Comparison of ENCODE assay signal across 9 mouse cellular contexts in the genomic region with DNA sequence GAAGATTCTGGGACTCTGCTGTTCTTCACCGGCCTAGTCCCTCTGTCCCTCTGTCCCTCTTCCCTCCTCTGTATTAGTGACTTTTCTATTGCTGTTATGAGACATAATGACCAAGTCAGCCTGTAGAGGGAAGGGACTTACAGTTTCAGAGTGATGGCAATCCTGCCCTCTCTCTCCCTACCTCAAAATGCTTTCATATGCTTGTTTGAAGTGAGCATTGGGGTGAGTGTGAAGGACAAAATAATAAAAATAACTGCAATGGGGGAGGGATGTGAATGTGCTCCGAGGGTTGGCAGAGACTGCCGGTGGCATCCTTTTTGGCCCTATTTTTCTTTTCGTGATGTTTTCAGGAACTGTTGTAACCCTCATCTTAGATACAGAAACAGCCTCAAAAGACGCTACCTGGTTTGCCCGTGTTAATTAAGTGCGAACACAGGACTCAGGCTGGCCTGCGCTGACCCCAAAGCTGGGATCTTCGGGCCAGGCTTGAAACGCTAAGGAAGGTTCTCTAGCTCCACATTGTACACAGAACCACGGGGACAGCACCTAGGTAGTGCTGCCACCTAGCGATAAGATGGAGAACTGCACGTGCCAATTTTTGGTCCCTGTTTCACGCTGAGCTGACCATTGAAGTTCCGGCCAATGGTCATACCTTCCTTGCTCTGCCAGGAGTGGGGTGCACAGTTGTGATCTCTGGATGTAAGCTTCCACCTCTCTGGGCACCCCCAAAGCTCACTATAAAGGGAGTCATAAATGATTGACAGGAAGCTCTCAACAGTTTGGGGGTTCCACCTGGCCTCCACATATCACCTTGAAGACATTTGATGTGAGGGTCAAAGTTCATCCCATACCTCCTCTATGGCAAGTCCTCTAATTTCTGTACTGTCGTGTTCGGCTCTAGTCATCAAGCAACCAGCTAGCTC. TPM values are rescaled to one million over a fixed set of nuclear protein-coding genes. Genes with fewer than 3 reads are reported as not detected.
A peak's percentile ranks its signal among the peaks of the same experiment; 100 is the strongest.
DNase-seq lines count a peak whose midpoint lies in the region; ATAC-seq and TF ChIP-seq lines count a peak whose summit lies in the region.
"Had no signal": no experiment of that assay in that cellular context is flagged by ENCODE, and none has a peak within 500 bp of the region (broad histone marks: within the 10 kb centered on the region; RNA-seq: fewer than 3 reads in every experiment).

No protein-coding gene starts in this region.

- no peak overlapping the region for H3K4me2 ChIP-seq in kidney, postnatal 0 days (ENCODE audit: low read length)
- no peak overlapping the region for H3K4me2 ChIP-seq in lung, postnatal 0 days (replicated peaks; ENCODE audit: low read depth, low read length)
- H3K4me2 ChIP-seq: hindbrain, embryonic 15.5 days; stomach, embryonic 15.5 days had no signal

- no peaks in the 10 kb centered on the region for H3K4me1 ChIP-seq in kidney, postnatal 0 days (replicated peaks; ENCODE audit: insufficient read depth, low read length)
- no peaks in the 10 kb centered on the region for H3K4me1 ChIP-seq in lung, postnatal 0 days (ENCODE audit: insufficient read depth, low read depth, low read length)
- H3K4me1 ChIP-seq: hindbrain, embryonic 15.5 days; stomach, embryonic 15.5 days had no signal

- no peak overlapping the region for H3K9ac ChIP-seq in kidney, postnatal 0 days (ENCODE audit: low read depth, low read length)
- H3K9ac ChIP-seq in lung, postnatal 0 days (replicated peaks; ENCODE audit: low read depth), result no peak overlapping the region
- H3K9ac ChIP-seq: hindbrain, embryonic 15.5 days; stomach, embryonic 15.5 days had no signal

- peak; percentile 75 for DNase-seq in CD4-positive, CD25-positive, alpha-beta regulatory T cell, adult 2 months (ENCODE audit: low read depth, low spot score)
- peak; percentile 55 for DNase-seq in MN1 (ENCODE audit: low spot score)
- peak; percentile 52 for DNase-seq in cerebellum, adult 8-10 months
- DNase-seq in gastrocnemius, postnatal 10 days, result peak; percentile 72
- peak; percentile 77 for DNase-seq in kidney, postnatal 0 days (ENCODE audit: low spot score)
- peak; percentile 77 for DNase-seq in lung, postnatal 0 days (ENCODE audit: low spot score)
- DNase-seq in right cerebral cortex, postnatal 10 days (ENCODE audit: low spot score in 2 of 2), result peak; percentile 46 to 59

- no peaks in the 10 kb centered on the region for H3K27me3 ChIP-seq in kidney, postnatal 0 days (ENCODE audit: insufficient read depth, low read length)
- no peaks in the 10 kb centered on the region for H3K27me3 ChIP-seq in lung, postnatal 0 days (replicated peaks; ENCODE audit: insufficient read depth, low read length)
- H3K27me3 ChIP-seq: hindbrain, embryonic 15.5 days; stomach, embryonic 15.5 days had no signal

- no peaks in the 10 kb centered on the region for H3K36me3 ChIP-seq in kidney, postnatal 0 days (ENCODE audit: insufficient read depth, low read length)
- H3K36me3 ChIP-seq in lung, postnatal 0 days (ENCODE audit: insufficient read depth, low read length), result no peaks in the 10 kb centered on the region
- H3K36me3 ChIP-seq: hindbrain, embryonic 15.5 days; stomach, embryonic 15.5 days had no signal

- peak; percentile 98 for TF ChIP-seq CTCF in kidney, postnatal 0 days (IDR thresholded peaks at IDR 0.05; ENCODE audit: low read depth)
- peak; percentile 99 for TF ChIP-seq CTCF in lung, postnatal 0 days (IDR thresholded peaks at IDR 0.05)

- H3K27ac ChIP-seq in kidney, postnatal 0 days, result no peak overlapping the region
- H3K27ac ChIP-seq in lung, postnatal 0 days (ENCODE audit: low read length), result no peak overlapping the region
- H3K27ac ChIP-seq: hindbrain, embryonic 15.5 days; stomach, embryonic 15.5 days had no signal

- no peak for TF ChIP-seq EP300 in lung, postnatal 0 days (IDR thresholded peaks at IDR 0.05)

- 38% methylated on average over 17 of the region's 17 CpGs for WGBS in kidney, postnatal 0 days
- 31% methylated on average over 17 of the region's 17 CpGs for WGBS in lung, postnatal 0 days

- peak; percentile 57; the same call in 1 of the 2 replicates for ATAC-seq in kidney, postnatal 0 days (replicated peaks; ENCODE audit: low FRiP score, low read depth)
- ATAC-seq in lung, postnatal 0 days, result peak; percentile 65

- no peaks in the 10 kb centered on the region for H3K9me3 ChIP-seq in kidney, postnatal 0 days (replicated peaks; ENCODE audit: low read length)
- no peaks in the 10 kb centered on the region for H3K9me3 ChIP-seq in lung, postnatal 0 days (ENCODE audit: low read length)
- H3K9me3 ChIP-seq: hindbrain, embryonic 15.5 days; stomach, embryonic 15.5 days had no signal

- H3K4me3 ChIP-seq in kidney, postnatal 0 days (replicated peaks; ENCODE audit: low read depth, low read length), result no peak overlapping the region
- H3K4me3 ChIP-seq in lung, postnatal 0 days (ENCODE audit: low read depth, low read length), result no peak overlapping the region
- H3K4me3 ChIP-seq: hindbrain, embryonic 15.5 days; stomach, embryonic 15.5 days had no signal

RNA-seq across cellular contexts. Expression of gene Flvcr2, which starts 17.1 kb away (rescaled TPM):
- 1 to 10 TPM; 4.3 to 5.4 TPM for total RNA-seq in gastrocnemius, postnatal 10 days (2021)
- 7.0 and 7.5 TPM in 2 replicates for polyA plus RNA-seq in kidney, postnatal 0 days (2015; fragmentation: Nextera tagmentation; extraction: Ambion mirVana)
- polyA plus RNA-seq in lung, postnatal 0 days (2015; fragmentation: Nextera tagmentation; extraction: Ambion mirVana), result 23.3 and 26.8 TPM in 2 replicates

RNA-seq across cellular contexts. Expression of gene Batf, which starts 42.8 kb away (rescaled TPM):
- 1 to 10 TPM in 1 of 2 experiments, under 1 TPM in 1; 0.33 to 1.3 TPM for total RNA-seq in gastrocnemius, postnatal 10 days (2021)
- polyA plus RNA-seq in kidney, postnatal 0 days (2015; fragmentation: Nextera tagmentation; extraction: Ambion mirVana), result 4.0 and 4.3 TPM in 2 replicates
- 27.9 and 28.6 TPM in 2 replicates for polyA plus RNA-seq in lung, postnatal 0 days (2015; fragmentation: Nextera tagmentation; extraction: Ambion mirVana)
